Mouse (Mus musculus) neural tube, embryonic 14.5 days (tissue): ENCODE data around the gene Gm11116. TPM values are rescaled to one million over a fixed set of nuclear protein-coding genes. Genes with fewer than 3 reads are reported as not detected.
"Not testable (repeated sequence)": the region's sequence is repeated elsewhere in the genome, so short reads cannot be mapped to it uniquely, and the experiment has no call there.

ENCODE experiments used
- ATAC-seq: fragments of 200-750 bp; cut with Nextera tagmentation; 2 replicates; pipeline ENCODE4 v1.8.0; 2017; ENCODE audit warnings: low read depth, mild to moderate bottlenecking, moderate TSS enrichment, moderate library complexity
- H3K27ac ChIP-seq: fragments of 300-500 bp; sonication (generic); 2 replicates; pipeline ENCODE4 v1.5.1; 2014; ENCODE audit warnings: low read depth, mild to moderate bottlenecking, control low read depth, low read length, moderate library complexity, mixed read lengths
- H3K27me3 ChIP-seq: fragments of 300-500 bp; sonication (generic); 2 replicates; pipeline ENCODE4 v1.6.1; 2014; ENCODE audit warnings: low read length; ENCODE audit not compliant: control insufficient read depth, insufficient read depth
- H3K36me3 ChIP-seq: fragments of 300-500 bp; sonication (generic); 2 replicates; pipeline ENCODE4 v1.6.1; 2014; ENCODE audit warnings: low read length, mixed read lengths; ENCODE audit not compliant: control insufficient read depth, insufficient read depth
- H3K4me1 ChIP-seq: fragments of 300-500 bp; sonication (generic); 2 replicates; pipeline ENCODE4 v1.6.1; 2014; ENCODE audit warnings: low read length; ENCODE audit not compliant: control insufficient read depth, insufficient read depth
- H3K4me2 ChIP-seq: fragments of 300-500 bp; sonication (generic); 2 replicates; pipeline ENCODE4 v1.6.1; 2014; ENCODE audit warnings: mild to moderate bottlenecking, low read depth, low read length, control low read depth
- H3K4me3 ChIP-seq: fragments of 300-500 bp; sonication (generic); 2 replicates; pipeline ENCODE4 v1.5.1; 2014; ENCODE audit warnings: low read depth, low read length, control low read depth, mixed read lengths
- H3K9ac ChIP-seq: fragments of 300-500 bp; sonication (generic); replicated peaks from 2 replicates; pipeline ENCODE4 v1.6.1; 2014; ENCODE audit warnings: low read depth, mild to moderate bottlenecking, control low read depth, low read length, mixed read lengths
- H3K9me3 ChIP-seq: fragments of 300-500 bp; sonication (generic); 2 replicates; pipeline ENCODE4 v1.6.1; 2016; ENCODE audit warnings: low read length; ENCODE audit not compliant: control insufficient read depth
- WGBS: fragments of 180-500 bp; shearing (Covaris S2); extraction: QIAGEN DNeasy Blood & Tissue Kit; methylation state at CpG from one replicate; pipeline ENCODE4 v1.1.7; 2014; 5-methylcytosine and 5-hydroxymethylcytosine counted together
- polyA plus RNA-seq: library from polyadenylated mRNA; unstranded; fragments of >200 nt; fragmentation: Nextera tagmentation; extraction: Ambion mirVana; gene quantifications from 2 replicates; pipeline ENCODE4 v1.2.1, GENCODE M21; 2014

The Gm11116 gene
- polyA plus RNA-seq, result not detected in 2 replicates

DNA sequence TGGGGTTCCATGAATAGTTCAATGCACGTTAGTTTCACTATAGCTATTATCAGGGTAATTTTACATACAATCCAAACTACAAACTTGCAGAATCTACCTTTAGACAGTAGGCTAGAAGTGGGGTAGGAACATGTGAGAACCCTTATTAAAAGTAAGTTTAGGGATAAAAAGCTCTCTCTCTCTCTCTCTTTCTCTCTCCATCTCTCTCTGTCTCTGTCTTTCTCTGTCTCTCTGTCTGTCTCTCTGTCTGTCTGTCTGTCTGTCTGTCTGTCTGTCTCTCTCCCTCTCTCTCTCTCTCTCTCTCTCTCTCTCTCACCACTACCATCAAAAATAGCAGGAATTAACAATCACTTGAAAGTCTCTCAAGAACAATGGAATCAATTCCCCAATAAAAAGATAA, at the start of gene Gm11116:
Gene Gm11116 (minus strand): TSS at position 101 of the 400 bp plus-strand sequence.
- H3K27me3 ChIP-seq, result no peaks in the 10 kb centered on the region
- no peak for ATAC-seq
- 79% methylated on average over 1 of the region's 1 CpGs for WGBS
- no peak within 1 kb of the TSS for H3K27ac ChIP-seq
- H3K9ac ChIP-seq, result no peak within 1 kb of the TSS
- no peaks in the 10 kb centered on the region for H3K36me3 ChIP-seq
- H3K9me3 ChIP-seq, result no peaks in the 10 kb centered on the region
- H3K4me3 ChIP-seq, result no peak within 1 kb of the TSS
- no peaks in the 10 kb centered on the region for H3K4me1 ChIP-seq
- H3K4me2 ChIP-seq, result no peak within 1 kb of the TSS

DNA sequence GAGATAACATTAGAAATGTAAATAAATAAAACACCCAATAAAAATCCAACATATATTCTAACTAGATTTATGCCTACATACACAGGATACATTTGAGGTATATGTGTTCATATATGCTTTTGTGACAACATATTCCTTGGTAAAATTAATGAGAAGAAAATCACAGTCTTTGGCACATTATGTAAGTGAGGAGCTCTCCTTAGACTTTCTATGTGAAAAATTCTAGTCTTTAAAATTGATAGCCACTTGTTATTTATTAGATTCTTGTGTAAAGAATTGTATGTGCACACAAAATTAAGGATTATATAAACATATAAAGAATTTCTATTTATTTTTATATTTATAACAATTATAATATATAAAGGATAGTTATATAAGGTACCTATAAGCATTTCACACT, 42.7 kb upstream of the Gm11116 start, which contains the start of gene Gm11115:
Gene Gm11115 (minus strand): TSS at position 101 of the 400 bp plus-strand sequence.
- Histone ChIP-seq H3K9me3 (no peaks in the 10 kb centered on the region), H3K4me1 (no peaks in the 10 kb centered on the region), H3K4me3 (no peak within 1 kb of the TSS), H3K9ac (no peak within 1 kb of the TSS), H3K27ac (no peak within 1 kb of the TSS), H3K4me2 (no peak within 1 kb of the TSS), H3K27me3 (no peaks in the 10 kb centered on the region), H3K36me3 (no peaks in the 10 kb centered on the region)
- no peak for ATAC-seq

DNA sequence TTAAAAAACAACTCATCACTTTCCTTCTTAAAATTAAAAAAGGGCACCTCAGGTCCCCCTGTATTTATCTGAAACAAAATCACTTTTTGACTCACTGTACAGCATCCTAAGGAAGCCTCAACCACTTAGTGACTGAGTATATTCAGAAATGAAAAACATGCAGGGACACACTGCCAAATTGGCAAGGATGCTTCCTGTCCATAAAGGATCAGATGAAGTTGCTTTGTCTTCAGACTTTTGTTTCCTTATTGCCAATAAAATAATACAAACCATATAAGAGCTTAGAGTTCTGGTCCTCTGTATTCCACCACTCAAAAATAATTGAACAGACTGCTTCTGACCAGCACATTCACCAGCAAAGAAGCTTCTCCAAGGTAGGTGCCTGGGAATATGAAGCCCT, 25.1 kb downstream of the Gm11116 start, which contains the start of gene Smr2:
Gene Smr2 (plus strand): TSS at position 301 of the 400 bp plus-strand sequence.
- not testable (repeated sequence) for H3K27me3 ChIP-seq, H3K27ac ChIP-seq, H3K36me3 ChIP-seq, H3K4me1 ChIP-seq, ATAC-seq, H3K9ac ChIP-seq, H3K4me2 ChIP-seq, H3K9me3 ChIP-seq, H3K4me3 ChIP-seq

Other genes starting within 250 kb of the Gm11116 start
- not detected in 2 replicates for gene Odam, start 226.5 kb downstream of the Gm11116 start, polyA plus RNA-seq
- gene Csn3, start 186.0 kb downstream of the Gm11116 start, polyA plus RNA-seq, result not detected in 2 replicates
- gene 2310003L06Rik, start 142.1 kb downstream of the Gm11116 start, polyA plus RNA-seq, result not detected in 2 replicates
- gene Gm28434, start 142.0 kb downstream of the Gm11116 start, polyA plus RNA-seq, result not detected in 2 replicates
- not detected in 2 replicates for gene Cabs1, start 132.1 kb downstream of the Gm11116 start, polyA plus RNA-seq
- gene Smr3a, start 109.0 kb downstream of the Gm11116 start, polyA plus RNA-seq, result not detected in 2 replicates
- not detected in 2 replicates for gene Smr2, start 25.0 kb downstream of the Gm11116 start, polyA plus RNA-seq
- gene Gm11115, start 42.6 kb upstream of the Gm11116 start, polyA plus RNA-seq, result not detected in 2 replicates
- not detected in 2 replicates for gene Gm7714, start 157.4 kb upstream of the Gm11116 start, polyA plus RNA-seq
- gene Prol1, start 205.8 kb upstream of the Gm11116 start, polyA plus RNA-seq, result not detected in 2 replicates